Mouse (Mus musculus) cerebellum, adult 8-10 months (tissue): ENCODE measurements at regions not wholly inside any gene's neighbourhood (a gene's known extent, or its start where the extent isn't known, plus 50 kb on each side); places are given as distances from the start of the nearest gene placed in this dataset.
"Not testable (repeated sequence)": the region's sequence is repeated elsewhere in the genome, so short reads cannot be mapped to it uniquely, and the experiment has no call there.

ENCODE experiments used
- DNase-seq: peaks from one replicate; pipeline ENCODE4 v3.0.0; 2022

GRCm38 (mm10) chr13:111309848-111310692 lies 55.3 kb downstream of the Actbl2 start:
- peak; percentile 39 for DNase-seq

GRCm38 (mm10) chr13:111310693-111311045 lies 55.9 kb downstream of the Actbl2 start:
- no peak for DNase-seq

- DNase-seq, result not testable (repeated sequence)
Observed at GRCm38 (mm10) chr13:111313506-111313905, 58.7 kb downstream of the Actbl2 start.

- DNase-seq, result not testable (repeated sequence)
Observed at GRCm38 (mm10) chr13:111317876-111318275, 63.1 kb downstream of the Actbl2 start.

DNA sequence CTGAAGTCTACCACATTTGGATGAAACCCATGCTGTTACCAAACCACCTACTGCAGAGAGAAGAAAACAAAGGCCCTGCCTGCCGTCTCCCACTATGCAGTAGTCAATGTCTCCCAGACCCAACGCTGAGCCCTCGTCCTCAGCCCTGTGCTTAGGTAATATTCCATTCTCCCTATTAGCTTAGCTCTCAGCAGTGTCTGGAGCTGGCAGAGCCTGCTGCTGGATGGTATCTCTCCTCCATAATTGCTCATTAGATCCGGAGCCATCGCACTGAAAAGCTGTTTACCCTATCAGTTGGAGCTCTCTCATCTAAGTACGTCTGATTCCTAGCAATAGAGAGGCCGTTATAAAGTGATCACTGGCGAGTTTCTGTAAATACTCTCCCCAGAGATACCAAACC lies 68.4 kb downstream of the Actbl2 start:
- no peak for DNase-seq

DNA sequence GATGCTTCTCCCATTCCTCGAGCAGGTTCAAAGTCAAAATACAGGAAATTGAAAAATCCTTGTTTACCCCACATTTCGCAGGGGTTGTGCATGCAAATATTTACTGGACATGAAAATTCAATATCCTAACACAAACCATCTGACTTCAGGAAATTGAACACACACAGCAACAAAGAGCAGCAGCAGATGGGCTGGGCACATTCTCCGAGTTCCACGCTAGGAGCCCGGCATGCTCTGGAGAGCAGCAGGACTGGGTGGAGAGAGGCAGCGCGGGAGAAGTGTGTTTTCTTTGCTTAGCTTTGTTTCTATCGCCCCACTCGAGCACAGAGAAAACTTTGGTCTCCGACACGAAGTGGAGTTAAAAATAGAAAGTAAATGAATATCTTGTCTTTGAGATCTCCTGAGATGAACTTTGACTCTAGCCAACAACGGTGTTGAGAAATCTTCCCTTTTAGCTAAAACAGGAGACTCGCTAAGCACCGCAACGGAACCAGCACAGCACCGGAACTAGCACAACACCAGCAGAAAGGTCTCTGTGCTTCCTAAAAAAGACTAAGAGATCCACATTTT lies 71.4 kb downstream of the Actbl2 start:
- DNase-seq, result no peak

DNA sequence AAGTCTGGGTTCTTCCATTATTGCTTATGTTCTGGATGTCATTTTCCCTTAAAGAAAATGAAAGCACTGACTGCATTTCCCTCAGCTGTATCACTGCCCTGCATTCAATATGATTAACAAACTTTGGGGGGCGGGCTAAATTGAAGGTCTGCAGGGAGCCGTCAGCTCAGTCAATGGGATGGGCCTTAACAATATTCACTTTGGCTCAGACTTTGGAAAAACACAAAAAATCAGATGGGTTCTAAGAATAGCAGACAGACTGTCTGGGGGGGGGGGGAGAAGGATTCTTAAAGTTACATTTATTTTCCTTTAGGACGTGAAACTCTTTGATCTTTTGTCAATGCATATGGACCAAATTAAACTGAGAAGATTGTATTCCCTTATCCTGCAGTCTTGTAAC lies 78.2 kb downstream of the Actbl2 start:
- DNase-seq, result no peak

GRCm38 (mm10) chr13:111333851-111334250 lies 79.0 kb downstream of the Actbl2 start:
- no peak for DNase-seq

DNA sequence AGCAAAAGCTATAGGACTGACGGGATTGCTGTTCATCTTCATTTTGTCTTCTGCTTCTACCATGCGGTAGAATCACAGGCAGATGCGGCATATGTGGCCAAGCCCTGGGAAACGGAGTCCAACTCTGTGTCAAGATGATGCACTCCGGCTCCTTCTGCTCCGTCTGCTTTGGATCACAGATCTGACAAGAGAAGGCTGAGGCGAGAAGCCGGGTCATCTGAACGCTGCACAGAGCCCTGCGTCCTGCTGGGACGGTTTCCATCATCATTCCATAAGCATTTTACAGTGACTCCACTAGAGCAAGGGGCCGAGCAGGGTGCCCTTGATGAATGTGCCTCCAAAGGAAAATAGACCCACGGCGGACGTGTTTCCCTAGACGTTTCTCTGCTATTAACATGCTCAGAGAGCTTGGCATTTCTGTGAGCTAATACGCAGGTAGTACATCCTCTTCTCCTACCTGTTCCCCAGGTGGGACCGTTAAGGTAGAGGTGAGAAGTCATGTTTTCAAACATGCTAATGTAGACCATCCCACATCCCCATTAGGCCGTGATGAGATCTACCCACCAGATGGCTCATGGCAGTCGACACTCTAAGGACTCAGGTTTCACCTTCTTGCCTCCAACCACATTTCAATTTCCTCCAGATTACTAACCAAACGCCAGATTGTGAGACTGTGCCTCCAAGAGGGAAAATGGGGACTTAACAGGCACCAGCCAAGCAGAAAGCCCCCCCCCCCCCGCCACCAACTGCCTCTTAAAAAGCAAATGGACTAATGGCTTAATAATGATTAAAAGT lies 79.6 kb downstream of the Actbl2 start:
- no peak for DNase-seq

- no peak for DNase-seq
Observed at GRCm38 (mm10) chr13:111344981-111345380, 90.2 kb downstream of the Actbl2 start.

- DNase-seq, result no peak
Observed at GRCm38 (mm10) chr13:111345486-111346440, 91.0 kb downstream of the Actbl2 start.

- DNase-seq, result no peak
Observed at GRCm38 (mm10) chr13:111356520-111357456, 102.0 kb downstream of the Actbl2 start.

- no peak for DNase-seq
Observed at GRCm38 (mm10) chr13:111361456-111361855, 106.6 kb downstream of the Actbl2 start.

DNA sequence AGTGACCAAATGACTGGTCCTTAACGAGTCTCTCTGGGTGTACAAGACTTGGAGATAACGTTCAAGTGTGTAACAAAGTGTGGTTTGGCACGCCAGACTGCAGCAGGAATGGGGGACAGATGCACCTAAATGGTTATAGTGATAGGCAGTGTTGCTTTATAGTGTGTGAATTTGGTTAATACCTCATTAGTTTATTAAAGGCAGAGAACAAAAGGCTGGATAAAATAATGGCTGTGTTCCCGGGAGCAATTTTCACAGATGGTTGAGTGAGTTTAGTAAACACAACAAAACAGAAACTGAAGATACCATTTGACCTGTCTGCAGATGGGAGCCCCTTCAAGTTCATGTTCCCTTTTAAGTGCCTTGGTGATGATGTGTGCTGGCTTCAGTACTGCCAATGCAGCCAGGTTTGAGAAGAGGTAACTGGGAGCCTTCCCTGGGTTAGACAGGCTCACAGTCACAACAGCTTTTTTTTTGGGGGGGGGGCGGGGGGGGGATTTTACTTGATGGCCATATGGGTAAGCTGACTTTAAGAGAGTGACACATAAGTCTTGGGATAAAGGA lies 108.4 kb downstream of the Actbl2 start:
- no peak for DNase-seq

- no peak for DNase-seq
Observed at GRCm38 (mm10) chr13:111366871-111367270, 112.1 kb downstream of the Actbl2 start.

- DNase-seq, result no peak
Observed at GRCm38 (mm10) chr13:111367620-111368019, 112.8 kb downstream of the Actbl2 start.

DNA sequence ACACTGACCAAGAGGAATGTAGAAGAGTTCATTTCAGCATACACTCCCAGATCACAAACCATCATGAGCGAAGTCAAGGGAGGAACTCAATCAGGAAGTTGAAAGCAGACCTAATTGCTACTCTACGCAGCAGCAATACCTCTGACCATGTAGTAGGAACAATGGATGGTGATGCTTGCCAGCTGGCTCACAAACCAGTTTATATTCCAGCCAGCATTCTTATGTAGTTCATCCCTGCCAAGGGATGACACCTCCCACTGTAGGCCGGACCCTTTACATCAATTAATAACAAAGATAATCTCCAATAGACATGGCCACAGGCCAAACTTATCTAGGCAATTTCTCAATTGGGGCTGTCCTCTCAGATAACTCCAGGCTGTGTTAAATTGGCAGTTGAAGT lies 115.1 kb downstream of the Actbl2 start:
- DNase-seq, result no peak

- no peak for DNase-seq
Observed at GRCm38 (mm10) chr13:111373281-111373680, 116.6 kb downstream of the Gpbp1 start.

DNA sequence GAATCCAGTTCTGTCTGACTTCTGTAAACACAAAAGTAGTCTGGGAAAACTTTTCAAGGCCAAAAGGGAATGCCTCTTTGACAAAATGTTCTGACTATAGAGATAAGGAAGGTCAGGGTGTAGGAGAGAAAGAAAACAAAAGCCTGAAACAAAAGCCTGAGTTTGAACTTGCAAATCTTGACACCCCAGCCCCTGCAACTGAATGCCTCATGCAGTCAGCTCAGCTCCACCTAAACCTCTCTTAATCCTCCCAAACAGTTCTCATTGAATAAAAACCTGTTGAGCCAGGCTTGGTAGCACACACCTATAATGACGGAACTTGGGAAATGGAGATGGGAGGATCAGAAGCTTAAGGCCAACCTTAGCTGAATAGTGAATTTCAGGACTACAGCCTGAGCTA lies 116.1 kb downstream of the Gpbp1 start:
- DNase-seq, result no peak
